Mouse (Mus musculus): ENCODE results near the gene Mdn1.

DNA sequence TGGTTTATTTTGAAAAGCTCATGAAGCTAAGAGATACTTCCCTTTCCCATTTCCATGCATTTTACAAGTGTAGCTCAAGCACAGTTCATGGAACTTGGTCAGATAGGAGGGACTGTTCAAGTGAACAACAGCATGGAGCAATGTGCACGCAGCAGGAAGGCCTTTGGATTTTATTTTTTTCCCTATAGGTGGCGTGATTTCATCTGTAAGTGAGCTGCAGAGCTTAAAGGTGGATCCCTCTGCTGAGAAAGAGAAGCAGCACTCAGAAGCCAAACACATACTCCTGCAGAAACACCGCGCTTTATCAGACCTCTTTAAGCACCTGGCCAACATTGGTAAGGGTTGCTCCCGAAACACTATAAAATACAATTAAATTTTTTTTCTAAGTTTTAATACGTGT, 88.5 kb downstream of the Mdn1 start:
- no peak for TF ChIP-seq GATA1 (IDR thresholded peaks at IDR 0.05; ENCODE audit: borderline replicate concordance, low read length)
- TF ChIP-seq FLI1 (IDR thresholded peaks at IDR 0.05; ENCODE audit: low read length) = no peak
